Mouse (Mus musculus) testis, adult 2 months (tissue): ENCODE measurements at regions not wholly inside any gene's neighbourhood (a gene's known extent, or its start where the extent isn't known, plus 50 kb on each side); places are given as distances from the start of the nearest gene placed in this dataset.
"Not testable (repeated sequence)": the region's sequence is repeated elsewhere in the genome, so short reads cannot be mapped to it uniquely, and the experiment has no call there.

Experiments used
- H3K27ac ChIP-seq: fragments of 200-500 bp; 2 replicates; pipeline ENCODE4 v1.5.1; 2012; ENCODE audit warnings: low read depth, low read length; ENCODE audit not compliant: control insufficient read depth, insufficient read depth
- H3K27me3 ChIP-seq: fragments of 200-500 bp; 2 replicates; pipeline ENCODE4 v1.6.1; 2012; ENCODE audit warnings: mild to moderate bottlenecking, low read length, moderate library complexity; ENCODE audit not compliant: control insufficient read depth, insufficient read depth
- H3K36me3 ChIP-seq: fragments of 200-500 bp; 2 replicates; pipeline ENCODE4 v1.6.1; 2012; ENCODE audit warnings: mild to moderate bottlenecking, low read length; ENCODE audit not compliant: control insufficient read depth, insufficient read depth
- H3K4me1 ChIP-seq: fragments of 200-500 bp; 2 replicates; pipeline ENCODE4 v1.6.1; 2012; ENCODE audit warnings: low read length; ENCODE audit not compliant: control insufficient read depth, insufficient read depth
- H3K4me3 ChIP-seq: fragments of 200-500 bp; 2 replicates; pipeline ENCODE4 v1.5.1; 2012; ENCODE audit warnings: low read depth, mild to moderate bottlenecking, low read length, moderate library complexity, mixed read lengths; ENCODE audit not compliant: control insufficient read depth
- CTCF ChIP-seq: fragments of 200-500 bp; IDR thresholded peaks from 2 replicates; pipeline ENCODE4 v1.5.1; 2012; ENCODE audit warnings: low read depth, mild to moderate bottlenecking, inconsistent platforms, low read length, moderate library complexity; ENCODE audit not compliant: control insufficient read depth, insufficient read depth, insufficient replicate concordance
- POLR2A ChIP-seq: fragments of 200-500 bp; IDR thresholded peaks from 2 replicates; pipeline ENCODE4 v1.6.1; 2012; ENCODE audit warnings: low read depth, mild to moderate bottlenecking, inconsistent platforms, low read length, moderate library complexity; ENCODE audit not compliant: control insufficient read depth

GRCm38 (mm10) chr2:92806481-92807195 lies 108.3 kb upstream of the Syt13 start:
- H3K27ac ChIP-seq = no peak overlapping the region
- H3K4me1 ChIP-seq = no peaks in the 10 kb centered on the region
- no peak overlapping the region for H3K4me3 ChIP-seq
- H3K27me3 ChIP-seq = no peaks in the 10 kb centered on the region
- H3K36me3 ChIP-seq = no peaks in the 10 kb centered on the region
- no peak for TF ChIP-seq CTCF
- TF ChIP-seq POLR2A = no peak

GRCm38 (mm10) chr2:92807404-92807803 lies 107.5 kb upstream of the Syt13 start:
- Histone ChIP-seq H3K4me3 (no peak overlapping the region), H3K4me1 (no peaks in the 10 kb centered on the region), H3K27ac (no peak overlapping the region), H3K36me3 (no peaks in the 10 kb centered on the region), H3K27me3 (no peaks in the 10 kb centered on the region)
- TF ChIP-seq CTCF = no peak
- TF ChIP-seq POLR2A = no peak

- Histone ChIP-seq H3K27ac (no peak overlapping the region), H3K27me3 (no peaks in the 10 kb centered on the region), H3K36me3 (no peaks in the 10 kb centered on the region), H3K4me3 (no peak overlapping the region), H3K4me1 (no peaks in the 10 kb centered on the region)
- TF ChIP-seq POLR2A (no peak), CTCF (no peak)
Measured at GRCm38 (mm10) chr2:92808121-92808520, 106.8 kb upstream of the Syt13 start.

GRCm38 (mm10) chr2:92809226-92809625 lies 105.7 kb upstream of the Syt13 start:
- H3K4me1 ChIP-seq = no peaks in the 10 kb centered on the region
- no peak overlapping the region for H3K27ac ChIP-seq
- H3K36me3 ChIP-seq = no peaks in the 10 kb centered on the region
- no peaks in the 10 kb centered on the region for H3K27me3 ChIP-seq
- H3K4me3 ChIP-seq = no peak overlapping the region
- no peak for TF ChIP-seq POLR2A
- no peak for TF ChIP-seq CTCF

GRCm38 (mm10) chr2:92809681-92810323 lies 105.1 kb upstream of the Syt13 start:
- H3K4me3 ChIP-seq = no peak overlapping the region
- H3K4me1 ChIP-seq = no peaks in the 10 kb centered on the region
- no peaks in the 10 kb centered on the region for H3K36me3 ChIP-seq
- no peak for TF ChIP-seq CTCF
- no peak for TF ChIP-seq POLR2A
- no peak overlapping the region for H3K27ac ChIP-seq
- no peaks in the 10 kb centered on the region for H3K27me3 ChIP-seq

GRCm38 (mm10) chr2:92810956-92811355 lies 103.9 kb upstream of the Syt13 start:
- H3K27ac ChIP-seq, H3K4me3 ChIP-seq, H3K27me3 ChIP-seq, H3K4me1 ChIP-seq, H3K36me3 ChIP-seq: not testable (repeated sequence)

GRCm38 (mm10) chr2:92813028-92813427 lies 101.9 kb upstream of the Syt13 start:
- H3K4me3 ChIP-seq = no peak overlapping the region
- TF ChIP-seq CTCF (no peak), POLR2A (no peak)
- H3K36me3 ChIP-seq = no peaks in the 10 kb centered on the region
- no peaks in the 10 kb centered on the region for H3K4me1 ChIP-seq
- no peaks in the 10 kb centered on the region for H3K27me3 ChIP-seq
- no peak overlapping the region for H3K27ac ChIP-seq
